Mouse (Mus musculus) embryonic fibroblast, embryonic 13.5 days (primary cell): ENCODE data around the gene Epo.

Source experiments
- CTCF ChIP-seq: IDR thresholded peaks from 2 replicates; pipeline ENCODE4 v1.5.1; 2011; ENCODE audit warnings: mild to moderate bottlenecking, control low read depth, low read length, moderate library complexity, borderline replicate concordance; ENCODE audit not compliant: insufficient read depth
- POLR2A ChIP-seq: IDR thresholded peaks from 2 replicates; pipeline ENCODE4 v1.6.1; 2011; ENCODE audit warnings: low read depth, mild to moderate bottlenecking, control low read depth, low read length, moderate library complexity

GRCm38 (mm10) chr5:137524251-137524515 lies 8.9 kb downstream of the Epo start:
- TF ChIP-seq POLR2A (no peak), CTCF (no peak)
